In genomic region chr6:30604342-30604867, GRCm38 (mm10) we compare ENCODE assay signal across 20 mouse cellular contexts. TPM values are rescaled to one million over a fixed set of nuclear protein-coding genes. Genes with fewer than 3 reads are reported as not detected.
"Had no signal": no experiment of that assay in that cellular context is flagged by ENCODE, and none has a peak within 500 bp of the region (broad histone marks: within the 10 kb centered on the region; RNA-seq: fewer than 3 reads in every experiment).

No protein-coding gene starts in this region.

- H3K27me3 ChIP-seq: limb, embryonic 15.5 days; liver, embryonic 12.5 days; midbrain, embryonic 13.5 days; neural tube, embryonic 15.5 days had no signal

- H3K36me3 ChIP-seq: limb, embryonic 15.5 days; liver, embryonic 12.5 days; midbrain, embryonic 13.5 days; neural tube, embryonic 15.5 days had no signal

- H3K4me1 ChIP-seq: megakaryocyte, embryonic 14.5 days; midbrain, embryonic 13.5 days had no signal

- H3K9ac ChIP-seq: limb, embryonic 15.5 days; liver, embryonic 12.5 days; lung, embryonic 14.5 days; midbrain, embryonic 13.5 days; neural tube, embryonic 15.5 days had no signal

- H3K9me3 ChIP-seq: limb, embryonic 15.5 days; liver, embryonic 12.5 days; megakaryocyte, embryonic 14.5 days; midbrain, embryonic 13.5 days; neural tube, embryonic 15.5 days had no signal

- H3K4me2 ChIP-seq: limb, embryonic 15.5 days; liver, embryonic 12.5 days; lung, embryonic 14.5 days; midbrain, embryonic 13.5 days; neural tube, embryonic 15.5 days had no signal

- DNase-seq: kidney, adult 8-10 months; kidney, postnatal 25 days; layer of hippocampus, adult 9-11 months; layer of hippocampus, postnatal 36 days; lung, embryonic 14.5 days; lung, postnatal 14 days; right cerebral cortex, adult 18-20 months; right cerebral cortex, postnatal 25 days; thymus, postnatal 36 days had no signal

- H3K4me3 ChIP-seq: limb, embryonic 15.5 days; liver, embryonic 12.5 days; megakaryocyte, embryonic 14.5 days; midbrain, embryonic 13.5 days; myocyte; neural tube, embryonic 15.5 days had no signal

- ATAC-seq: liver, embryonic 12.5 days; midbrain, embryonic 13.5 days had no signal

- H3K27ac ChIP-seq: limb, embryonic 15.5 days; liver, embryonic 12.5 days; macrophage; midbrain, embryonic 13.5 days; neural tube, embryonic 15.5 days had no signal

RNA-seq across cellular contexts. Expression of gene Cpa5, which starts 6.4 kb away (rescaled TPM):
- polyA plus RNA-seq: liver, embryonic 12.5 days; liver, embryonic 16.5 days; lung, embryonic 14.5 days; macrophage; midbrain, embryonic 13.5 days; myocyte; neural tube, embryonic 11.5 days; neural tube, embryonic 15.5 days; small intestine, adult 2 months; thymus, postnatal 0 days had no signal

RNA-seq across cellular contexts. Expression of gene Cpa1, which starts 34.6 kb away (rescaled TPM):
- polyA plus RNA-seq: macrophage; neural tube, embryonic 11.5 days had no signal

RNA-seq across cellular contexts. Expression of gene Cpa4, which starts 36.2 kb away (rescaled TPM):
- polyA plus RNA-seq: macrophage; small intestine, adult 2 months; thymus, postnatal 0 days had no signal
